Mouse (Mus musculus) bone marrow macrophage, adult 2 months (primary cell): ENCODE measurements around the gene Epb41l1.

Experiments
- CTCF ChIP-seq: IDR thresholded peaks from 2 replicates; pipeline ENCODE4 v1.5.1; 2012; ENCODE audit warnings: low read depth, mild to moderate bottlenecking, low read length, moderate library complexity
- POLR2A ChIP-seq: IDR thresholded peaks from 2 replicates; pipeline ENCODE4 v1.6.1; 2012; ENCODE audit warnings: mild to moderate bottlenecking, low read depth, low read length, borderline replicate concordance

GRCm38 (mm10) chr2:156406987-156407386 is 13.7 kb upstream of the Epb41l1 start:
- TF ChIP-seq CTCF = no peak
- TF ChIP-seq POLR2A = no peak
